Mouse (Mus musculus) frontal cortex, adult 2 months (tissue): ENCODE data around the gene Pappa. TPM values are rescaled to one million over a fixed set of nuclear protein-coding genes. Genes with fewer than 3 reads are reported as not detected.
A peak's percentile ranks its signal among the peaks of the same experiment; 100 is the strongest.

ENCODE experiments used
- DNase-seq, 2 experiments: peaks; one replicate each; pipeline ENCODE4 v3.0.0; 2022; ENCODE audit warnings: low spot score in 1 of 2; ENCODE audit errors: extremely low spot score in 1 of 2
- polyA plus RNA-seq: library from polyadenylated mRNA; depleted of rRNA; stranded (reverse); fragments of >200 nt; gene quantifications from 2 replicates; pipeline ENCODE4 v1.2.3, GENCODE M21; 2012; rRNA removed

Gene Pappa
- 0.42 and 0.53 TPM in 2 replicates for polyA plus RNA-seq

- DNase-seq, result no peak
Observed at GRCm38 (mm10) chr4:65123741-65124224, at the start of gene Pappa. TSS of gene Pappa (plus strand) at chr4:65124174.

DNA sequence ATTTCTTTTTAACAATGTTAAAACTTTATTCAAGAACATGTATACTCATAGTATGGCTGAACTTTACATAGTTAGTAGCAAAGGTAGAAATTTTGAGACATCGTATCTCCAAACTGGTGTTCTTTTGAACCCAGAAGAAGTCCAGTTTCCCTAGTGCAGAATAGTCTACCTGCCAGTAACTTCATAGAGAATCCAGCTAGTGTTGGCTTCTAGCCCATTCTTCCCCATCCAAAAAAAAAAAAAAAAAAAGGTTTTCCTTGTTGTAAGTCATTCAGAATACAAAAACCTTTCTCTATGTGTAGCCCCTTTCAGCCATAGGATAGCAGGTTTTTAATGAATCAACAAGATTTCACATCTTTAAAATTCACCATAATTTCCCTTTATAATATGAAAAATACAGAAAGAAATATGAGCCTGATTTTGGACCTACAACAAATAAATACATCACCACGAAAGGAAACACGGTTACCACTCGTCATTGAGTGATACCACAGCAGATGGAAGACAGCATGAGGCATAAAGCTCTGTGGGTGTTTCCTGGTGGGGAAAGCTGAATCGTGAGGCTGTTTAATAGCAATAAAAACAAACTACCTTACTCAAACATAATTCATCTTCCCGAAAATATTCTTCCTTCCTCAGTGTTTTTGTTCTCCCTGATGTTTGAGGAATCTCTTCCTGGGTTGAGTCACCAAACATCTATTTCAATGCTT is 45.9 kb upstream of the Pappa start:
- no peak for DNase-seq

DNA sequence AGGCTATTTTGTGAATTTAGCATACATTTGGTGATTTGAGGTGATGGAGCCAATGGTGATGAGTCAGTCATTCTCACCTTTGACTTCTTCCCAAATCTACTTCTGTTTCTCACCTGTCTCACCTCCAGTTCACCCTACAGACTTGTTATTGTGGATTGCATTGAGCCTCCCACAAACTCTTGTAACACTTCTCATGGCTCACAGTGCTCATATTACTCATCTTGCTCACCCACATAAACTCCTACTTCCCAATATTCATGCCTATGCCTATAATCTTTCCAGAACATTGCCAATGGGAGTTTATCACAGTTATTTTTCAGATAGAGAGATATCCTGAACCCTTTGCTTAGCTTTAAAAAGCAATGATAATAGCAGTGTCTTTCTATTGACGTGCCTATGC is 37.1 kb upstream of the Pappa start:
- DNase-seq, result peak in 1 of 2 experiments; percentile 20

DNA sequence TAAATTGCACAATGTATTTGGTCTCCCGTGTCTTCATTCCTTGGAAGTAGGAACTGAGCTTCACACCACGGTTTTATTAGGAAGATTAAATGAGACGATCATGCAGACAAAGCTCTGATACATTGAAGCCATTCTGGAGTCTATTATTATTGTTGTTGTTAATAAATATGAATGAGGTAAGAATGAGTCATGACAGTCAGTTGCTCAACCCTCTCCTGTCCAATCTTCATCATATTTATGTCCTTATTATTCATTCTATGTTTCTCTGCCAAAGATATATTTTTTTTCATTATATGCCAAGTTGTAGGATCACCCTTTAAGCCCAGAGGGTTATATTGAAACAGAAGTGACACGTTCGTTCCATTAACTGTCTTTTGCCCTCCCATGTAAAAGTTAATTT is 36.4 kb upstream of the Pappa start:
- no peak for DNase-seq

- no peak for DNase-seq
Observed at GRCm38 (mm10) chr4:65092191-65092590, 31.8 kb upstream of the Pappa start.

DNA sequence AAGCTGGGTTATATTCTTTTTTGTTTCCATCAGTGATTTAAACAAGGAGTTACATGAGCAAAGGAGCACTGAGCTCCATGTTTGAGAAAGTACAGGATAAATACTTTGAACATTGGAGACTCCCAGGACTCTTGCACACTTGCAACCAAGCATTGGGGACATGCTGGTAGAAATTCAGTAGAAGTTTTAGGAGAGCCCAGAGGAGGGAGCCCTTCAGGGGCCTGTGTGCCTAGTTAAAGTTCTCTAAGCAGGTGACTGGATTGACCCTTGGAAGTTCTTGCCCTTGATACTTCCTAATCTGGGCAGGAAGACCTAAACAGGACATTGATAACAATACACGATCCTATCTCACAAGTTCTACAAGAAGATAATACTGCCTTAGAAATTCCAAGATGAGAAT is 3.6 kb upstream of the Pappa start:
- no peak for DNase-seq

DNA sequence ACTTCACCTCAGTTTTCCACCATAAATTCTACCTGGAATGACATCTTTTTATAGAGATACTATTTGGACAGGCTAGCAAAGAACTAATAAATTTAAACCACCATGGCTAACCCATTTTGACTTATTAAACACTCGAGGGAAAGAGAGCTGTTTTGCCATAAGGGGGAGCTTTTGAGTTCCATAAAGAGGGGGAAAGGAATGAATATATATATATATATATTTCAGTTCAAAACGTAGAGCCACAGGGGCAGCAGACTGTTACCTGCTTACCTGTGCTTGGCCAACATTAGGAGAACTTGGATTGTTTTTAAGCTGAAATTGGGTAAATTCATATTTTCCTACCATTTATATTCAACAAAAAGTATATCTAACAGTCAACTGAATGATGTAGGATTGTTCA is 1.1 kb upstream of the Pappa start:
- DNase-seq, result peak in 1 of 2 experiments; percentile 15

DNA sequence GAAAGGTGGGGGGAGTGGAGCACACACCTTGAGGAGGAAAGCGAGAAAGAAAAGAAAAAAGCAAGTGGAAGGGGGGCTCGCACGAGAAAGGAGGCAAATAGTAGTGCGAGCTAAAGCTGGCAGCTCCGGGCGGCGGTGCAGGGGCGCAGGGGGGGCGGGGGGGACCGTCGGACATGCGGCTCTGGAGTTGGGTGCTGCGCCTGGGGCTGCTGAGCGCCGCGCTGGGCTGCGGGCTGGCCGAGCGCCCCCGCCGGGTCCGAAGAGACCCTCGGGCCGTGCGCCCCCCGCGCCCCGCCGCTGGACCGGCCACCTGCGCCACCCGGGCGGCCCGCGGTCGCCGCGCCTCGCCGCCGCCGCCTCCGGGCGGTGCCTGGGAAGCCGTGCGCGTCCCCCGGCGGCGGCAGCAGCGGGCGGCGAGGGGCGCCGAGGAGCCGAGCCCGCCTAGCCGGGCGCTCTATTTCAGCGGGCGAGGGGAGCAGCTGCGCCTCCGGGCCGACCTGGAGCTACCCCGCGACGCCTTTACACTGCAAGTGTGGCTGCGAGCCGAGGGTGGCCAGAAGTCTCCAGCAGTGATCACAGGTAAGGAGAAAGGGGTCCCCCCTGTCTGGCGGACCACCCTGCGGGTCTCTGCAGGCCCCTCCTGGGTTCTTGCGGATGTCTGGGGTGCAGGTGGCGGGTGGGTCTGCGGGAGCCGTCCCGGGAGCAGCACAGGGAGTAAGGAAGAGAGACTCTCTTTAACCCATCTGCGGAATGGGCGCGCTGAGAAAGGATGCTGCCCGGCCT is 586 bp downstream of the Pappa start:
- DNase-seq, result no peak

DNA sequence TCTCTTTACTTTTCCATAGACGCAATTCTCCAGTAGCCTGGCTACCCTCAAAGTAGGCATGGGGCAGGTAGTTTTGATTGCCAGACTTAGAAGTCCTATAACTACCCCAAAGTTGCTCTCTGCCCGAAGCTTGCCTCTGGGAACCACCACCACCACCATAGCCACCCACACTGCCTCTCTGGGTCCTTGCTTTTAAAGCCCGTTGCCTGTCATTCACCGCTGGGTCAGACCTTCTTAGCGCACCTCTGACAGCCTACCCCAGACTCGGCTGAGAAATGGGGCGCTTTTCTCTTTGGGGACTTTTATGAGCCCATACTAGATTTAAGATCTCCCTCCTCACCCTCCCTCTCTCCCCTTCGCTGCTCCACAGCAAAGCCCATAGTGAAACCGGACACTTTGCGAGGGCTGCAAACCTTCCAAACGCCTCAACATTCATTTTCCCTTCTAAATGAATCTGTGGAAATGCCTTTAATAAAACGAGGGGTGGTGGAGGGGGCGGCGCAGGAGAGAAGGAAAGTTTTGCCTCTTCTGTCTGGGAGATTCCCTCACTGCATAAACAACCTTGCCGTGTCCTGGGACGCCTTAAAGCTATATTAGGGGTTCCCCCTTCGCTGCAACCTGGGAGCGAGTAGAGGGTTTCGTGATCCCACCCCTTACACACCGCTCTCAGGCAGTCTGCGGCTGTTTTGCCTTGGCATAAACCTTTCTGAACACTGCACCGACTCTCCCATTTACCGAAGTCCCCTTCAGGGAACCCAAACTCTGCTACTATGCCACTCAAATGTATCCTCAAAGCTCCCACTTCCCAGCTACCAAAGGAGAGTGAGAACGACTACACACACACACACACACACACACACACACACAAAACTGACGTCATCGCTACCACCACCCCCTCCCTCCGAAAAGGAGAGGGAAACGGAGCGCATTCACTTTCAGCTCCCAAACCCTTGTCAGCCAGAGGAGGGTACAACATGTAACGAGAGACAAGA is 1.7 kb downstream of the Pappa start:
- DNase-seq, result peak in 1 of 2 experiments; percentile 53

DNA sequence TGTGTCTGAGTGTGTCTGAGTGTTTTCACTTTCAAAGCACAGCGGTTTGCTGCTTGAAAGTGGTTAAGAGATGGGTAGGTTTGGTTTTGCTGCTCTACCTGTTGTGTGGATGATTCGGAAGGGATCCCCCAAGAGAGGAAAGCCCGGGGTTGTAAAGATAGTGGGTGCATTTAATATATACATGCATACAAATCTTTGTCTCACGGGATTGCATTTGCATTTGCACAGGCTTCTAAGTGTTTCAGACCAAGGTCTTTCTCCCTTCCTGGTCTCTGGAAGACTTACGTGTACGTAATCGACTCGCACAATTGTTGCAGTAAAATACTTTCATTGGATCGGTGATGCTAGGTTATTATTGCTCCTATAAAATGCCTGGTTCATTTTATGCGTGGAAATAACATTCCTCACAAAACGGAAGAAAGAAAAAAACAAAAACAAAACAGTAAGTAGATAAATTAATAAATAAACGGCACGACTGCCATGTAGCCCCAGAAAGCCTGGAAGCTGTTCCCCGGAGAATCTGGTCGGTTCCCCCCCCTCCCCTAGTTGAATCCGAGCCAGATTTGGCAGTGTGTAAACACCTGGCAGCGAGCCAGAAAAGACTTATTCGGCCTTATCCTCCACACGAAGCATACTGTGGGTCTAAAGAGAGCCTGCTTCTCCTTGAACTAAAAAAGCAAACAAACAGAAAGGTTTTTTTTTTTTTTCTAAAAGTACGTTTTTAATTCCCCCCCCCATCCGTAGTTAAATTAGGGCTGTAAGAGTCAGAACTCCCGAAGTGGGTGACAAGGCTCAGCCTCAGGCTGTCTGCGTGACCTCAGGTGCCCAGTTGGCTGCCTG is 2.7 kb downstream of the Pappa start:
- peak in 1 of 2 experiments; percentile 9 for DNase-seq

DNA sequence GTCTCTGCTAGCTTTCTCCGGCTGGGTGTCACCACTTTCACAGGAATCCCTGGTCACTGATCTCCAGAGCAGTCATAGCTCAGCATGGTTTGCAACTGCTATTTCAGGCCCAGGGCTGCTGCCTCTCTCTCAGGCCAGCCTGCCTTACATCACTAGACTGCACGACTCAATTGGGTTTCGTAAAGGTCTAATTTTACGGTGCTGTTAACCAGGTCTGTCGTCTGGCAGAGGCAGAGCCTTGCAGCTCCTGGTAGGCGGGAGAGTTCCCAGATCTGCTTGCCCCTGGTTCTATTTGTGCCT is 3.3 kb downstream of the Pappa start:
- no peak for DNase-seq

DNA sequence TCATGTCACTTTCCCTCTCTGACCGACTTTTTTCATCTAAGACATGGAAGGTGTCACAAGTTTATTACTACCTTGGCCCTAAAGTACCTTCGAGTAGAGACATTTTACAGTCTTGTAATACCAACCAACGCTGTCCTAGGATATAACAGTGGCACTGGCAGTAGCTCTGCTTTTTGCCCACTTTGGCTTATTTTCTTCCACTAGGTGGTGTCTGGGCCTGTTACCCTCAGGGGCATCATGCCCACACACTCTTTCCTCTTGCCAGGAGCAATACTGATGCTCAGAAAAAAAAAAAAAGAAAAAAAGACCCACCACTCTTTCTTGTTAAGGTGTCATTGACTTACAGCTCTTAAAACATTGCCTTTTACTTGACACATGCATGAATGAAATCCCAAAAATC is 8.7 kb downstream of the Pappa start:
- DNase-seq, result no peak

DNA sequence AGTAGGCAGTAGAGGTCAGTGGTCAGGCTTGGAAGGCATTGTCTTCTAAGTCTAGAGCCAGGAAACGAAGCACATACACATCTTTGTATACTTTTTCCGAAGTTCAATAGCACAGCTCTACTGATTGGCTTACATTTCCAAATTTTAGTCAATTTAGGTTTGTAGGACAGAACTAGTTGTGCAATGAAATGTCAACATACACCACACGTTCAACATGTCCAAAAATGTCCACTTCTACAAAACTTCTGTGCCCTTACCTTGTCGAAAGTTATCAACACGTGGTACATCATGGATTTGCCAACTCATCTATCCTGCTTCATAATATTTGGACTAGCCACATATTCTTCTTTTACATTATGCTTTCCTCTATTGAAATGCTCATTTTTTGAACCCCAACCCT is 10.4 kb downstream of the Pappa start:
- no peak for DNase-seq

DNA sequence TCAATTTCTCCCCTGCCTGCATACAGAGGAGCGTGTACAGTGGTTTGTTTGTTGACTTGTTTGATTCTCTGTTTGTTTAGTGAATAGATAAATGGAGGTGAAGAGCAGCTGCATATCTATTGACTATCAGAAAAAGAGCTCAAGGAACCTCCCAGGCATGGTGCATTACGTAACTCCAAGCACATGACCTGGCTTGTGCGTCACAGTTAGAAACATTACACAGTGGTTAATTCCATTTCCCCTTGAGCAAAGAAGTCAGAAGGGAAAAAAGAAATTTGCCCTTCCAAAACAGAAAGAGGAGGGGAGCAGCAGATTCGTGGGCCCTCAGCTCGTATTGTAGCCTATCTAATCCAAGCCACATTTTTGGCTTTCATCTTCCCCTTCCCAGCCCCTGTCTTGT is 11.1 kb downstream of the Pappa start:
- no peak for DNase-seq

DNA sequence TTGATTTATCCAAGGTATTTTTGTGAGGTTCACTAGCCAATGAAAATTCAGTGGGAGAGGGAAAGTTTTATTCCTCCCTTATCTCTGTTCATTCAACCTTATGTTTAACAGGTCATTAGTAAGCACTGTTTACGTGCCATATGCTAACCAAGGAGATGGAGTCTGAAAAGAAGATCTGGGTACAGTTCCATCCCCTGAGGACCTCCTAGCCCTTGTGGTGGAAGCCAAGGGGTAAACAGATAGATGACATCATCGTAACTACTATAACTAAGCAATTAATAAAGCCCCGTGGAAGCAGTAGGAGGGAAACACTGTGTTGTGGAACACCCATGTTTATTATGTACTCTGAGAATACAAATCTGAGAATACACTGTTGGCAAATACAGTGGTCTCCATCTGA is 12.6 kb downstream of the Pappa start:
- DNase-seq, result no peak

DNA sequence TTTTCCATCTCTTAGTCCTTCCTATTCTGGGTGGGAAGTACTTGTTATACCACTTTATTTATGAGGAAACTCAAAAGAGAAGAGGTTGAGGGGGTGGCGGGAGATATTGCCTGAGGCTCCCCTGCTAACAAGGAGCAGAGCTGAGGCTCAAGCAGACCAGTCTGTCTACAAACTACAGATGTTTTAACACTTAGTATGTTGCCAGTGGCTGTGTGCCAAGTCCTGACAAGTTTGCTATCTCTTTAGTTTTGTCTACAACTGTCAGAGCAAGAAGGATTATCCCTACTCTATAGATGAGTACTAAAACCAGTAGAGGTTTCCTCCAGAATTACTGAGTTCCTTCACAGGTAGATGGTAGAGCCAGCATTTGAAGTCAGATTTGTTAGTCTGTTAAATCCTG is 23.0 kb downstream of the Pappa start:
- no peak for DNase-seq

- no peak for DNase-seq
Observed at GRCm38 (mm10) chr4:65153601-65154000, 29.6 kb downstream of the Pappa start.

GRCm38 (mm10) chr4:65156231-65156630 is 32.3 kb downstream of the Pappa start:
- DNase-seq, result no peak

DNA sequence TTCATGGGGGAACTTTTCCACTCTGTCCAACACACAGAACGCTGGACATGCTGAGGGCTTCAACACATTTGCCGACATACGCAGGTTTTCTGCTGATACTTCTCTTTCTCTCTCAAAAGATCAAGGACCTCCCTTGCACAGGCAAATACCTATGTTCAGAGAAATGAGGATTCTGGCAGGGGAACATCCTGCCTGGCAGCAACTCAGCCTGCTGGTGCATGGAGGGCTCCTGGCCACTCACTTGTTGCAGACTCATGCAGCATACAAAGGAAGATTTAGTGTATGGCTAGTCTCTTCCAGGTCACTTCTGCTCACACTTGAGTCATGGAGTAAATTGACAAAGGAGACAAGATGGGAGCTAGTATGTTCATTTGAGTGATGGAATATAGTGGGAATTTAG is 34.7 kb downstream of the Pappa start:
- no peak for DNase-seq

DNA sequence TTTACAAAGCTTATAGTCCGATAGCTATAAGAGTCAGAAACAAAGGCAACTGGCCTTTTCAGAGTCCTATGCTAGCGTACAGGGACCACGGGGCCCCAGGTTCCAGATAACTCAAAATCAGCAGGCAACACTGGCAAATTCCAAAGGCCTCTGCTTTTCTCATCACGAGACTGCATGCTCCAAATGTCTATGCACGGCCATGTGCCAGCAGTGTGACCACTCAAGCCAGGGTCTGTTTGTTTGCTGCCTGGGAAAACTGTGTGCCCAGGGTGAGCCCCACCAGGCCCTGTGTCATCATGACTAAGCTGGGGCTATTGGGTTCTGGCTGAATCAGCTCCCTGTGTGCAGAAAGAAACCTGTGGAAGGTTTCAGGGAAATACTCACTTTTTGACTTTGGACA is 35.5 kb downstream of the Pappa start:
- no peak for DNase-seq
